In the genomic region with DNA sequence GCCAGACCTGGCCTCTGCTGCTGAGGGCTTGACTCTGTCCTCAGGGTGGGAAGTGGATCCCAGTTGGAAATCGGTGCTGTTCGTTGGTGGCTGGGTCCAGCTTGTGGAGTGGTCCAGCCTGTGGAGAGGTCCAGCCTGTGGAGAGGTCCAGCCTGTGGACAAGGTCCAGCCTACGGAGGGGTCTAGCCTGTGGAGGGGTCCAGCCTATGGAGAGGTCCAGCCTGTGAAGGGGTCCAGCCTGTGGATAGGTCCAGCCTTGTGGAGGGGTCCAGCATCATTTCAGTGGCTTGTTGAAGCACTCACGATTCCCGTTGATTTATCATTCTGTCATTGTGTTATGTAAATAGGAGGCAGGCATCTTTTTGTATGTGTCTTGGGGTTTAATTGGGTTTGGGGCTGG, we compare ENCODE assay signal across 26 mouse cellular contexts.
"Had no signal": no experiment of that assay in that cellular context is flagged by ENCODE, and none has a peak within 500 bp of the region (broad histone marks: within the 10 kb centered on the region; RNA-seq: fewer than 3 reads in every experiment).

No protein-coding gene starts in this region.

- H3K4me2 ChIP-seq: heart, embryonic 11.5 days; heart, embryonic 13.5 days; heart, embryonic 15.5 days; hindbrain, embryonic 12.5 days; intestine, embryonic 15.5 days; limb, embryonic 12.5 days; liver, embryonic 11.5 days; liver, embryonic 13.5 days had no signal

- H3K9me3 ChIP-seq: heart, embryonic 13.5 days; heart, embryonic 15.5 days; hindbrain, embryonic 10.5 days; hindbrain, embryonic 12.5 days; intestine, embryonic 15.5 days; limb, embryonic 10.5 days; limb, embryonic 12.5 days; liver, embryonic 13.5 days had no signal

- H3K4me1 ChIP-seq: heart, embryonic 13.5 days; heart, embryonic 15.5 days; hindbrain, embryonic 12.5 days; intestine, embryonic 15.5 days; limb, embryonic 12.5 days; liver, embryonic 13.5 days had no signal

- H3K27me3 ChIP-seq: heart, embryonic 13.5 days; heart, embryonic 15.5 days; hindbrain, embryonic 12.5 days; intestine, embryonic 15.5 days; limb, embryonic 12.5 days; liver, embryonic 13.5 days had no signal

- ATAC-seq: inflammation-experienced regulatory T-cells, adult 6 months; intestine, embryonic 15.5 days; intestine, postnatal 0 days had no signal

- DNase-seq: gastrocnemius, adult 2 months; gastrocnemius, postnatal 10 days; gastrocnemius, postnatal 25 days; heart, adult 2 months; heart, postnatal 14 days; heart, postnatal 4 days; kidney, adult 18-20 months; kidney, adult 8-10 months; kidney, postnatal 10 days; kidney, postnatal 25 days; kidney, postnatal 4 days; liver; liver, embryonic 13.5 days had no signal

- H3K36me3 ChIP-seq: heart, embryonic 13.5 days; heart, embryonic 15.5 days; hindbrain, embryonic 10.5 days; hindbrain, embryonic 12.5 days; intestine, embryonic 15.5 days; limb, embryonic 10.5 days; limb, embryonic 12.5 days; liver, embryonic 13.5 days had no signal

- H3K4me3 ChIP-seq: gastrocnemius, adult 2 months; heart, adult 2 months; heart, embryonic 13.5 days; heart, embryonic 15.5 days; hindbrain, embryonic 10.5 days; hindbrain, embryonic 12.5 days; intestine, embryonic 15.5 days; layer of hippocampus, adult 2 months; left cerebral cortex, adult 2 months; limb, embryonic 10.5 days; limb, embryonic 12.5 days; liver, embryonic 13.5 days had no signal

- H3K9ac ChIP-seq: heart, embryonic 13.5 days; heart, embryonic 15.5 days; hindbrain, embryonic 12.5 days; intestine, embryonic 15.5 days; limb, embryonic 12.5 days; liver, embryonic 13.5 days had no signal

- H3K27ac ChIP-seq: gastrocnemius, adult 2 months; heart, adult 2 months; heart, embryonic 13.5 days; heart, embryonic 15.5 days; hindbrain, embryonic 10.5 days; hindbrain, embryonic 12.5 days; intestine, embryonic 15.5 days; layer of hippocampus, adult 2 months; left cerebral cortex, adult 2 months; limb, embryonic 10.5 days; limb, embryonic 12.5 days; liver, embryonic 13.5 days had no signal
